Mouse (Mus musculus): ENCODE measurements around the gene Cped1. TPM values are rescaled to one million over a fixed set of nuclear protein-coding genes. Genes with fewer than 3 reads are reported as not detected.

Gene Cped1
- polyA plus RNA-seq, 1 experiment from 2014 or later: 25.0 TPM

DNA sequence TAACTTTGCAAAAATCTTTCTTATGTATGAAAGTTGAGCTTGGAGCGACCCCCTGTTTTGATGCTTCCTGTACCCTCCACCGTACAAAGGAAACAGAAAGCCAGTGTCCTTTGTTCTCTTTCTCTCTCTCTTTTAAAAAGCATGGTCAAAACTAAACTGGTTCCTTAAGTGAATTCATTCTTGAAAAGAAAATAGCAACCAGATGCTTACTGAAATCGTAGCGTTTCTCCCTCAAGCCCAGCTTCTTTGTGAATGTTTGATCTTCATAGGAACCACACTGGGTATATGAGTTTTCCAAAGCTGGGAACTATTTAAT, 40.6 kb downstream of the Cped1 start:
- peak overlapping the region; percentile 15; the same call in 1 of the 2 replicates for H3K4me3 ChIP-seq (ENCODE audit: low read depth, low read length)
- no peak for DNase-seq (ENCODE audit: low spot score)

DNA sequence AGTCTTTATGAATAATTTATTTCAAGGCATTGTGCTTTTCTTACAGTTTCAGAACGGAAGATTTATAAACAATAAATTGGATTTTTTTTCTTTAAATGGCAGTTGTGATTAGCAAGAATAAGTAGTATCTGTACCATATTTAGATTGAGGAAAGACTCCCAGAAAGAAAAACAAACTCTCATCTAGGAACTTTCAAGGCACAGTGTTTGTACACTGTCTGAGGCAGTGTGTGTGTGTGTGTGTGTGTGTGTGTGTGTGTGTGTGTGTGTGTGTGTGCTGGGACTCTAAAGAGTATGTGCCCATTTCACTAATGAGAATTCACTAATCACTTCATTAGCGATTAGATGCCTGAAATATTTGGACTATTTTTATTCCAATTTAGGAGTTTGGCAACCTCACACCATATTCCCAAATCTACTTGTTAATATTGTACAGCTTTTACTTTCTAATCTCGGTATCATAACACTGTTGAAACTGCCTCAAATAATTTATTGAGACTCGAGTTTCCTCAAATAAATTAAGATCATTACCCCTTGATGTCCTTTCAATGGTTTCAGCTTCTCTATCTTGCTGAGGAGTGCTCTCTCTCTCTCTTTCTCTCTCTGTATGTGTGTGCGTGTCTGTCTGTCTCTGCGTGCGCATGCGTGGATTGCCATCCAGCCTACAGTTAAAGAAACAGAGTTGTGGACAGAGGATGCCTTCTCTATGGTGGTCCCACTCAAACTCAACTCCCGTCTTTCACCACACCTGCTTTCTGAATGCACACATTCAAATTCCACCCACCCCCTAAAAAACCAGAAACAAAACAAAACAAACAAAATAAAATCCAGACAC, 41.3 kb downstream of the Cped1 start:
- 66% methylated on average over 9 of the region's 9 CpGs for WGBS
- H3K4me2 ChIP-seq (replicated peaks; ENCODE audit: low read depth, low read length): no peak overlapping the region
- H3K27ac ChIP-seq (ENCODE audit: low read length): no peak overlapping the region
- no peaks in the 10 kb centered on the region for H3K27me3 ChIP-seq (replicated peaks; ENCODE audit: insufficient read depth, low read length)
- peak; percentile 23 for DNase-seq (ENCODE audit: low spot score)
- ATAC-seq: no peak
- no peaks in the 10 kb centered on the region for H3K9me3 ChIP-seq (ENCODE audit: low read length)
- TF ChIP-seq EP300 (IDR thresholded peaks at IDR 0.05) (no peak), CTCF (IDR thresholded peaks at IDR 0.05) (no peak)
- no peak overlapping the region for H3K9ac ChIP-seq (replicated peaks; ENCODE audit: low read depth)
- H3K4me1 ChIP-seq (ENCODE audit: insufficient read depth, low read depth, low read length): peaks cover 8% of the 10 kb centered on the region; the same call in 1 of the 2 replicates
- no peak overlapping the region for H3K4me3 ChIP-seq (ENCODE audit: low read depth, low read length)
- H3K36me3 ChIP-seq (ENCODE audit: insufficient read depth, low read length): no peaks in the 10 kb centered on the region

More for the DNA sequence above, 40.6 kb downstream of the Cped1 start:
- peak overlapping the region; percentile 44 for H3K4me2 ChIP-seq (replicated peaks; ENCODE audit: low read depth, low read length)
- 27% methylated on average over 4 of the region's 4 CpGs for WGBS
- H3K9me3 ChIP-seq (ENCODE audit: low read length): no peaks in the 10 kb centered on the region
- H3K9ac ChIP-seq (replicated peaks; ENCODE audit: low read depth): no peak overlapping the region
- peaks cover 8% of the 10 kb centered on the region; the same call in 1 of the 2 replicates for H3K4me1 ChIP-seq (ENCODE audit: insufficient read depth, low read depth, low read length)
- TF ChIP-seq EP300 (IDR thresholded peaks at IDR 0.05) (no peak), CTCF (IDR thresholded peaks at IDR 0.05) (no peak)
- no peaks in the 10 kb centered on the region for H3K27me3 ChIP-seq (replicated peaks; ENCODE audit: insufficient read depth, low read length)
- ATAC-seq: no peak
- H3K36me3 ChIP-seq (ENCODE audit: insufficient read depth, low read length): no peaks in the 10 kb centered on the region
- H3K27ac ChIP-seq (ENCODE audit: low read length): peak overlapping the region; percentile 14; the same call in 1 of the 2 replicates

DNA sequence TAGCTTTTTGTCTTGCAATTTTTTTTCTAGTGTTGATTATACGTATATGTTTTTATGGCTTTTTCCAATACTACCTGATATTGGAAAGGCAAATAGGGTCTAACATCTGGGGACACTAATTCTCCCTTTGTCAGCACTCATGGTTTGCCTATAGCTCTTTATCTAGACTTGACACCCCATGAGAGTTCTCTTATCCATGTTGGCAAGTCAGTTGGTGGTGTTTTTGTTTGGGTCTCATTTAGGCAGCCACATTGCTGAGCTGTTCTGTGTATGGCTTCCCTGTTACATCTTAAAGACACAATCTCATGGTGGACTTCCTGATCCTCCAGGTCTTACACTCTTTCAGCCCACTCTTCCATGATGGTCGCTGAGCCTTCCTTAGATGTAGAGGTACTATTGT, 42.1 kb downstream of the Cped1 start:
- H3K4me1 ChIP-seq (ENCODE audit: insufficient read depth, low read depth, low read length): peaks cover 8% of the 10 kb centered on the region; the same call in 1 of the 2 replicates
- ATAC-seq (no peak), DNase-seq (ENCODE audit: low spot score) (no peak)
- H3K27me3 ChIP-seq (replicated peaks; ENCODE audit: insufficient read depth, low read length): no peaks in the 10 kb centered on the region
- no peaks in the 10 kb centered on the region for H3K36me3 ChIP-seq (ENCODE audit: insufficient read depth, low read length)
- WGBS: 91% methylated on average over 2 of the region's 2 CpGs
- H3K4me2 ChIP-seq (replicated peaks; ENCODE audit: low read depth, low read length): no peak overlapping the region
- H3K9me3 ChIP-seq (ENCODE audit: low read length): no peaks in the 10 kb centered on the region
- TF ChIP-seq EP300 (IDR thresholded peaks at IDR 0.05) (no peak), CTCF (IDR thresholded peaks at IDR 0.05) (no peak)
- no peak overlapping the region for H3K4me3 ChIP-seq (ENCODE audit: low read depth, low read length)
- H3K9ac ChIP-seq (replicated peaks; ENCODE audit: low read depth): no peak overlapping the region
- H3K27ac ChIP-seq (ENCODE audit: low read length): no peak overlapping the region

DNA sequence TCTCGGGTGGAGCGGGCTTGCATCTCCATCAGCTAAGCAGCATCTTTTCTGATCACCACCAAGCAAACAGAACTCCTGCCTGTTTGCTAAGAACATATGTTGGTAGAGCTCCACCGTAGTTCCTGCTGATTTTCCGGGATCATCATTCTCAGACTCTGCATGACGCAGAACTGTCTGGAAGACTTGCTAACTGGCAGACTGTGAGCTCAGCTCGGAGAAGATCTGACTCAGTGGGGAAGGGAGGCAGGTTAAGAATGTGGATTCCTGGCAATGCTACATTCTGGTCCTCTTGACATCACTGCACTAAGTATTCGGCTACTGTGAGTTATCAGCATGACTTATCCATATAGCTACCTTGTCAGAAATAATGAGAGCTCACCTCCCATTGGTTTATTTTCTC, 44.7 kb downstream of the Cped1 start:
- 74% methylated on average over 7 of the region's 7 CpGs for WGBS
- H3K4me1 ChIP-seq (ENCODE audit: insufficient read depth, low read depth, low read length): peaks cover 6% of the 10 kb centered on the region; the same call in 1 of the 2 replicates
- H3K4me2 ChIP-seq (replicated peaks; ENCODE audit: low read depth, low read length): no peak overlapping the region
- no peak for TF ChIP-seq CTCF (IDR thresholded peaks at IDR 0.05)
- 0 out of 2 replicates have a peak, but pooled peaks have one; percentile 25 for TF ChIP-seq EP300 (IDR thresholded peaks at IDR 0.05)
- no peaks in the 10 kb centered on the region for H3K27me3 ChIP-seq (replicated peaks; ENCODE audit: insufficient read depth, low read length)
- no peak overlapping the region for H3K27ac ChIP-seq (ENCODE audit: low read length)
- no peak overlapping the region for H3K4me3 ChIP-seq (ENCODE audit: low read depth, low read length)
- ATAC-seq: no peak
- H3K36me3 ChIP-seq (ENCODE audit: insufficient read depth, low read length): no peaks in the 10 kb centered on the region
- no peak for DNase-seq (ENCODE audit: low spot score)
- H3K9ac ChIP-seq (replicated peaks; ENCODE audit: low read depth): no peak overlapping the region
- no peaks in the 10 kb centered on the region for H3K9me3 ChIP-seq (ENCODE audit: low read length)

DNA sequence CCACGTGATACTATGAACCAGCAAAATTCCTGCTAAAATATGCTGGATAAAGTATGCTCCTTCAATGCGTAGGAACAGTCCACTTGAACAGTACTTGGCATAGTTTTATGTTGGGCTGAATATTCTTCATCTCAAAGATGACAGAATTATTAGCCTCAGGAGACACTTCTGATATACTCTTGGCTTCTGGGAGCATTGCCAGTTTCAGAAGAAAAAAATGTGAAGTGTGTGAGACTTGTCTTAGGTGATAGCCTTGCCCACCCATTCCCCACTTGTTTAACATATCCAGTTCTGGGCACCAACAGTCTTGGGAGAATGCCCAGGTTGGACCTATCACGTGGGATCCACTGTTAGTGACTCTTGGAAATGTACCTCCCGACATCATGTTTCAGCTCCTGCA, 47.5 kb downstream of the Cped1 start:
- ATAC-seq (peak; percentile 89), DNase-seq (ENCODE audit: low spot score) (peak; percentile 70)
- no peaks in the 10 kb centered on the region; the same call in 1 of the 2 replicates for H3K4me1 ChIP-seq (ENCODE audit: insufficient read depth, low read depth, low read length)
- 44% methylated on average over 4 of the region's 4 CpGs for WGBS
- no peaks in the 10 kb centered on the region for H3K27me3 ChIP-seq (replicated peaks; ENCODE audit: insufficient read depth, low read length)
- H3K36me3 ChIP-seq (ENCODE audit: insufficient read depth, low read length): no peaks in the 10 kb centered on the region
- TF ChIP-seq CTCF (IDR thresholded peaks at IDR 0.05): no peak
- peak; percentile 97 for TF ChIP-seq EP300 (IDR thresholded peaks at IDR 0.05)
- H3K4me2 ChIP-seq (replicated peaks; ENCODE audit: low read depth, low read length): no peak overlapping the region
- H3K4me3 ChIP-seq (ENCODE audit: low read depth, low read length): no peak overlapping the region
- no peak overlapping the region for H3K27ac ChIP-seq (ENCODE audit: low read length)
- H3K9ac ChIP-seq (replicated peaks; ENCODE audit: low read depth): no peak overlapping the region
- H3K9me3 ChIP-seq (ENCODE audit: low read length): no peaks in the 10 kb centered on the region

DNA sequence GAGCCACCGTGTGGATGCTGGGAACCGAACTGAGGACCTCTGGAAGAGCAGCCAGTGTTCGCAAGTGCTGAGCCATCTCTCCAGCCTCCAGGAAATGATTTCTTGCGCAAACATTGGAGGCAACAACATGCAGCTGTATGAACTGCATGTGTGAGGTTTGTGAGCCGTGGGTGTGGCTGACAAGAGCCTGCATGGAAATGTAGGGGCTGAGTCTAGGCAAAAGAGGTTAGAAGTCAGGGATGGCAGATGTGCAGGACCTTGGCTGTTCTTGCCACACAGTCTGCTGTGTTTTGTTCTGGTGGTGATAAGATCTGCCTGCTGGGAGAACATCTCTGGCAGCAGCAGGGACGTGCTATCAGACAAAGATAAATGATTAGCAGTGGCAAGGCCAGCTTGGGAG, 49.7 kb downstream of the Cped1 start:
- Histone ChIP-seq H3K4me2 (replicated peaks; ENCODE audit: low read depth, low read length) (no peak overlapping the region), H3K9ac (replicated peaks; ENCODE audit: low read depth) (no peak overlapping the region), H3K27ac (ENCODE audit: low read length) (no peak overlapping the region), H3K27me3 (replicated peaks; ENCODE audit: insufficient read depth, low read length) (no peaks in the 10 kb centered on the region), H3K36me3 (ENCODE audit: insufficient read depth, low read length) (no peaks in the 10 kb centered on the region), H3K4me3 (ENCODE audit: low read depth, low read length) (no peak overlapping the region), H3K9me3 (ENCODE audit: low read length) (no peaks in the 10 kb centered on the region), H3K4me1 (ENCODE audit: insufficient read depth, low read depth, low read length) (no peaks in the 10 kb centered on the region; the same call in 1 of the 2 replicates)
- TF ChIP-seq CTCF (IDR thresholded peaks at IDR 0.05) (no peak), EP300 (IDR thresholded peaks at IDR 0.05) (peak; percentile 38; the same call in 1 of the 2 replicates)
- ATAC-seq (peak; percentile 66), DNase-seq (ENCODE audit: low spot score) (peak; percentile 56)
- WGBS: 45% methylated on average over 6 of the region's 6 CpGs
